Comparison of ENCODE assay signal across 8 mouse cellular contexts in genomic region chr6:7692884-7693585, GRCm38 (mm10). TPM values are rescaled to one million over a fixed set of nuclear protein-coding genes. Genes with fewer than 3 reads are reported as not detected.
A peak's percentile ranks its signal among the peaks of the same experiment; 100 is the strongest.
DNase-seq lines count a peak whose midpoint lies in the region; ATAC-seq and TF ChIP-seq lines count a peak whose summit lies in the region.

Gene Asns, minus strand, starts transcription at chr6:7693254.

- no peaks in the 10 kb centered on the region for H3K27me3 ChIP-seq in hindbrain, postnatal 0 days (ENCODE audit: insufficient read depth, low read length)

- no peaks in the 10 kb centered on the region for H3K36me3 ChIP-seq in hindbrain, postnatal 0 days (ENCODE audit: insufficient read depth, low read length)

- no peaks in the 10 kb centered on the region for H3K4me1 ChIP-seq in hindbrain, postnatal 0 days (ENCODE audit: insufficient read depth, low read length)

- intact Hi-C loops in gastrocnemius, adult 2 months (cut with DNase I), result no loop called here

- no peaks in the 10 kb centered on the region for H3K9me3 ChIP-seq in hindbrain, postnatal 0 days (ENCODE audit: low read length)

- under 1% methylated on average over 51 of the region's 51 CpGs for WGBS in hindbrain, postnatal 0 days

- peak within 1 kb of the TSS; percentile 72 for H3K9ac ChIP-seq in hindbrain, postnatal 0 days (replicated peaks; ENCODE audit: low read length)

- ATAC-seq in hindbrain, postnatal 0 days, result peak; percentile 96

- peak within 1 kb of the TSS; percentile 67 for H3K27ac ChIP-seq in gastrocnemius, adult 2 months
- H3K27ac ChIP-seq in hindbrain, postnatal 0 days, result peak within 1 kb of the TSS; percentile 64; the same call in 1 of the 2 replicates

- DNase-seq in ZHBTc4 (ENCODE audit: low read depth, low spot score), result peak; percentile 97
- peak; percentile 52 to 73 for DNase-seq in cerebellum, postnatal 4 days (ENCODE audit: low spot score in 2 of 2)
- DNase-seq in gastrocnemius, adult 2 months, result peak; percentile 72
- peak; percentile 92 for DNase-seq in hindbrain, postnatal 0 days (ENCODE audit: low spot score)
- peak; percentile 84 to 90 for DNase-seq in left cerebral cortex, adult 18-20 months (ENCODE audit: low spot score in 2 of 2)
- DNase-seq in lung, postnatal 4 days, result peak; percentile 79 to 83
- peak; percentile 85 for DNase-seq in retina, postnatal 1 day
- peak; percentile 82 for DNase-seq in thymus, postnatal 4 days

- 0 out of 2 replicates have a peak, but pooled peaks have one; percentile 9 for TF ChIP-seq CTCF in gastrocnemius, adult 2 months (IDR thresholded peaks at IDR 0.05)
- TF ChIP-seq CTCF in hindbrain, postnatal 0 days (IDR thresholded peaks at IDR 0.05; ENCODE audit: low read depth), result peak; percentile 66

- H3K4me3 ChIP-seq in gastrocnemius, adult 2 months, result peak within 1 kb of the TSS; percentile 82
- peak within 1 kb of the TSS; percentile 67 for H3K4me3 ChIP-seq in hindbrain, postnatal 0 days (ENCODE audit: low read length)

- H3K4me2 ChIP-seq in hindbrain, postnatal 0 days (ENCODE audit: low read depth, low read length), result peak within 1 kb of the TSS; percentile 81

RNA-seq across cellular contexts. Expression of gene Asns, which starts in this region (rescaled TPM):
- 1 to 10 TPM; 1.7 to 2.1 TPM for total RNA-seq in gastrocnemius, adult 2 months (2021)
- total RNA-seq in hindbrain, postnatal 0 days (2014; rRNA removed), result 81.9 and 82.1 TPM in 2 replicates
- polyA plus RNA-seq in hindbrain, postnatal 0 days (2015; fragmentation: Nextera tagmentation; extraction: Ambion mirVana), result 122 and 124 TPM in 2 replicates
- total RNA-seq in left cerebral cortex, adult 18-20 months (2021), result 100 to 1,000 TPM; 116 to 117 TPM

Comparison
In these comparisons a context has a peak if more than half of its experiments do, and no peak if none do; other contexts are left out.
1. Peak in every context shown above with its lines: DNase-seq, ATAC-seq, H3K4me3 ChIP-seq and H3K27ac ChIP-seq.
2. RNA of gene Asns (total RNA-seq): 116 to 117 TPM in left cerebral cortex, adult 18-20 months and 81.9 to 82.1 TPM in hindbrain, postnatal 0 days; 1.7 to 2.1 TPM in gastrocnemius, adult 2 months; every median in the first group is over 10 times any median in the second.